Mouse (Mus musculus) large intestine, adult 2 months (tissue): ENCODE measurements around the gene Trim66. TPM values are rescaled to one million over a fixed set of nuclear protein-coding genes. Genes with fewer than 3 reads are reported as not detected.
A peak's percentile ranks its signal among the peaks of the same experiment; 100 is the strongest.

Source experiments
- DNase-seq: peaks from one replicate; pipeline ENCODE4 v3.0.0-alpha.2; 2012; ENCODE audit warnings: low read depth, low spot score
- WGBS: fragments of 180-500 bp; shearing (Covaris S2); methylation state at CpG from one replicate; pipeline ENCODE4 v1.1.7; 2018; 5-methylcytosine and 5-hydroxymethylcytosine counted together
- polyA plus RNA-seq: library from polyadenylated mRNA; depleted of rRNA; stranded (reverse); fragments of >200 nt; gene quantifications from 2 replicates; pipeline ENCODE4 v1.2.3, GENCODE M21; 2012

Gene Trim66
- polyA plus RNA-seq, 1 experiment: 0.02 TPM

- WGBS: 65% methylated on average over 6 of the region's 6 CpGs
- no peak for DNase-seq
These were observed 16.0 kb upstream of the Trim66 start for GRCm38 (mm10) chr7:109523741-109524441.

- DNase-seq: no peak
- 61% methylated on average over 2 of the region's 2 CpGs for WGBS
These were observed 15.4 kb upstream of the Trim66 start for GRCm38 (mm10) chr7:109523304-109523703.

- DNase-seq: no peak
- 69% methylated on average over 5 of the region's 5 CpGs for WGBS
These were observed 14.2 kb upstream of the Trim66 start for GRCm38 (mm10) chr7:109522084-109522483.

GRCm38 (mm10) chr7:109519936-109520335, 12.0 kb upstream of the Trim66 start:
- WGBS: 3% methylated on average over 10 of the region's 10 CpGs
- DNase-seq: no peak

- WGBS: under 1% methylated on average over 66 of the region's 72 CpGs
These were observed 11.1 kb upstream of the Trim66 start, which contains the start of gene Rpl27a for GRCm38 (mm10) chr7:109518838-109519696. TSS of gene Rpl27a (plus strand) at chr7:109519147.

GRCm38 (mm10) chr7:109518036-109518681, 10.2 kb upstream of the Trim66 start:
- WGBS: 11% methylated on average over 10 of the region's 10 CpGs
- DNase-seq: peak; percentile 27

More at GRCm38 (mm10) chr7:109518838-109519696, 11.1 kb upstream of the Trim66 start, which contains the start of gene Rpl27a:
- DNase-seq: peak; percentile 85

GRCm38 (mm10) chr7:109516500-109516899, 8.6 kb upstream of the Trim66 start:
- 84% methylated on average over 3 of the region's 3 CpGs for WGBS
- DNase-seq: no peak

- WGBS: 93% methylated on average over 3 of the region's 3 CpGs
These were observed 3.9 kb upstream of the Trim66 start for GRCm38 (mm10) chr7:109511838-109512237.

GRCm38 (mm10) chr7:109510799-109511198, 2.9 kb upstream of the Trim66 start:
- 73% methylated on average over 2 of the region's 2 CpGs for WGBS
- no peak for DNase-seq

More at GRCm38 (mm10) chr7:109511838-109512237, 3.9 kb upstream of the Trim66 start:
- DNase-seq: no peak

GRCm38 (mm10) chr7:109507572-109507971, 362 bp downstream of the Trim66 start:
- WGBS: 69% methylated on average over 9 of the region's 9 CpGs

GRCm38 (mm10) chr7:109507119-109507518, 815 bp downstream of the Trim66 start:
- no peak for DNase-seq
- 27% methylated on average over 8 of the region's 8 CpGs for WGBS

More at GRCm38 (mm10) chr7:109507572-109507971, 362 bp downstream of the Trim66 start:
- no peak for DNase-seq

GRCm38 (mm10) chr7:109497507-109497906, 10.4 kb downstream of the Trim66 start:
- WGBS: 72% methylated on average over 4 of the region's 4 CpGs

GRCm38 (mm10) chr7:109493319-109494316, 14.3 kb downstream of the Trim66 start:
- DNase-seq: no peak
- 23% methylated on average over 21 of the region's 21 CpGs for WGBS

More at GRCm38 (mm10) chr7:109497507-109497906, 10.4 kb downstream of the Trim66 start:
- no peak for DNase-seq

GRCm38 (mm10) chr7:109492616-109493318, 15.2 kb downstream of the Trim66 start:
- no peak for DNase-seq
- 73% methylated on average over 18 of the region's 18 CpGs for WGBS

GRCm38 (mm10) chr7:109484221-109484620, 23.7 kb downstream of the Trim66 start:
- 66% methylated on average over 5 of the region's 5 CpGs for WGBS
- DNase-seq: no peak

GRCm38 (mm10) chr7:109480765-109481197, 27.2 kb downstream of the Trim66 start:
- DNase-seq: no peak
- WGBS: 34% methylated on average over 7 of the region's 7 CpGs

GRCm38 (mm10) chr7:109477926-109478325, 30.0 kb downstream of the Trim66 start:
- no peak for DNase-seq
- 49% methylated on average over 3 of the region's 3 CpGs for WGBS

GRCm38 (mm10) chr7:109470700-109471099, 37.2 kb downstream of the Trim66 start:
- 64% methylated on average over 4 of the region's 4 CpGs for WGBS
- DNase-seq: no peak
